Mouse (Mus musculus) layer of hippocampus, adult 9-11 months (tissue): ENCODE measurements at regions not wholly inside any gene's neighbourhood (a gene's known extent, or its start where the extent isn't known, plus 50 kb on each side); places are given as distances from the start of the nearest gene placed in this dataset.
A peak's percentile ranks its signal among the peaks of the same experiment; 100 is the strongest.

ENCODE experiments used
- DNase-seq: peaks from one replicate; pipeline ENCODE4 v3.0.0; 2022

DNA sequence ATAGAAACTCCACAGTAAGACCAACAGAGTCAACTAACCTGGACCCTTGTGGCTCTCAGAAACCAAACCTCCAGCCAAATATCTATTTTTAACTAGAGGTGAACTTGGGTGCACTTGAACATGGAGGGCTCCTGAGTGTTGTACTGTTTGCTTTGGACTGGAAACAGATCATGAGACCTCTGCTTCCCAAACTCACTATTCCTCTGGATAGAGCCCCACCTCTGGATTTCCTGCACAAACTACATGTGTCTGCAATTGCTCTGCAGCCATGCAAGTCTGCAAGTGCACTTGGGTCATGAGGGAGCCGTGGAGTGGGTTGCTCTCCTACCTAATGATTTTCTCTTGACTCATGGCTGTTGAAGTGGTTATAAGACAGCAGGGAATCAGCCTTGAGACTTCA is 759.9 kb upstream of the Fam160b2 start:
- DNase-seq = no peak

DNA sequence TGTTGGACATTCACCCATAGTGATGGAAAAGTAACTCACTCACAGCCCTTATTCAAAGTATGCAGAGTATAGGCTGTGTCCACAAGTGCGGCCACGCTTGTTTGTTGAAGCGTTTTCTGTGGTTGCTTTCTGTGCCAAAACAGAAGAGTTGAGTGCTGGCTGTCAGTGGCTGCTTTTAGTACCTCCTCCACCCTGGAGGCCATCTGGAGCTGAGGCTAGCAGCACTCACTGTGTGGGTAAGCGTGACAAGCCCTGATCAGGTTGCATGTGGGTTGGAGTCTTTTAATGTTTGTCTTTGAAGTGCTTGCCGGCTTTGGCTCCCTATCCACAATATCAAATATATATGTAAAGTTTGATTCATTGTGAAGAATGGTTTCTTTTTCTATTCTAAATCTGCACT is 738.6 kb upstream of the Fam160b2 start:
- DNase-seq = peak; percentile 83

- no peak for DNase-seq
These were observed 737.3 kb upstream of the Fam160b2 start for GRCm38 (mm10) chr14:71336906-71337305.

DNA sequence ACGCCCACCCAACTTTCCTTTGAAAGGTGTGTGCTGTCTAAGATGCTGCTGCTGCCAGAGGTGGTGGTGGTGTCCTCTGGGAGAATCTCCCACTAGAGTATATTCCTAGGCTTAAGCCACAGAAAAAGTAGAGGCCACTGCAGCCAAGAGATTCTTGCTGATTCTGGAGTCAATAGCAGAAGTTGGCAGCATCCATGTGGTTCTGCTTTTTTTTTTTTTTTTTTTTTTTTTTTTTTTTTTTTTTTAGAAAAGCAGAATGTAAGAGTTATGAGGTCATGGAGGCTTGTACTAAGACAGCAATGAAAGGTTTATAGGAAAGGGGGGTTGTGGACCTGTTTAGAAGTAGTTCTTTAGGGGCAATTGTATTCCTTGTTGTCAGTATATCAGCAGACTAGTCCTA is 734.4 kb upstream of the Fam160b2 start:
- DNase-seq = no peak

- DNase-seq = no peak
These were observed 730.4 kb upstream of the Fam160b2 start for GRCm38 (mm10) chr14:71329862-71330630.

DNA sequence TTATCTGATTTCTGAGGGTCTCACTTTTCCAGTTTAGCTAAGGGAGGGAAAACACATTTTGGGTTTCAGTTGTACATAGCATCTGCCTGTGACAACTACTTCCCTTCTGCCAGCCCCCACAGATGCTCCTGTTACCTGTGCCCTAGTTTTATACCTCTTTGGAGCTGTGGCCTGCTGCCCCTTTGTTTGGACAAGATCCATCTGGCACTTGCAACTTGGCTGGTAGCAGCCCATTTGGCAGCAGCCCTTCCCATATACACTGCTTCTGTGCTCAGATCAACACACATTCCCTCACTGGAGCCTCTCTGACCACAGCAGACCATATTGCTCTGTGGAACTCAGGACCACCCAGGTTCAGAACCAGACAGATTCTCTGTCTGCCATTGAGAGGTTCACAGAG is 728.0 kb upstream of the Fam160b2 start:
- no peak for DNase-seq

GRCm38 (mm10) chr14:71326521-71327105 is 727.0 kb upstream of the Fam160b2 start:
- no peak for DNase-seq

DNA sequence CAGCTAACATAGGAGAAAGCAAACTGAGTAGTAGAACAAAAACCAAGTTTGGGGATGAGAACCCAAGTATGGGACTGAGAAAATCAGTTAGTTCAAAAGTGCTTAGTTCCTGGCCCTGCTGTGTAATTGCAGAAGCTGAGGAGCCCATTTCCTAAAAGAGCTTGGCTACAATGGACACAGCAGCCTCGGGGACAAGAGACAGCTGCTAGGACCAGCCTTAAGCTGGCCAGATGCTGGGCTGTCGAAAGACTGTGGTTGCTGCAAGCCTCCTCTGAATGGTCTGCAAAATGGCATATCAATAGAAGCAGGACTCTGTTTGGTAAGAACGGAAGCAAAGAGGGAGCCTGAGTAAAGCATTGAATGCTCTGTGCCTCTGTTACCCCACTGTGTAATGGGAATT is 715.6 kb upstream of the Fam160b2 start:
- no peak for DNase-seq

- no peak for DNase-seq
These were observed 700.1 kb upstream of the Fam160b2 start for GRCm38 (mm10) chr14:71299755-71300154.

- DNase-seq = no peak
These were observed 681.9 kb upstream of the Fam160b2 start for GRCm38 (mm10) chr14:71281568-71281967.

GRCm38 (mm10) chr14:71276309-71276791 is 676.7 kb upstream of the Fam160b2 start:
- no peak for DNase-seq

DNA sequence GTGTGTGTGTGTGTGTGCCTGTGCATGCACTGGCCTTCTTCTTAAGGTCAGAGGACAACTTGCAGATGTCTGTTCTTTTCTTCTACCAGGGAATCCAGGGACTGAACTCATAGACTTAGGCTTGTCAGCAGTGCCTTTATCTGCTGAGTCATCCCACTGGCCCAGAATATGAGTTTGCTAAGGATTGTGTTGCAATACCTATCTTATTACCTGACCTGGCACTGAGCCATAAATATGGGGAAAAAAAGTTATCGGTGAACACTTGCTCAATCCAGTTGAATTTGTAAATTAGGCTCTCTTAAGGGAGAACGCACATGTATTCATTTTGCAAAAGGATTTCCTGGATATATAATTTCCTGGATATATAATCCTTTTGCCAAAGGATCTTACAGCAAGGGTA is 672.8 kb upstream of the Fam160b2 start:
- DNase-seq = no peak

- no peak for DNase-seq
These were observed 658.0 kb upstream of the Fam160b2 start for GRCm38 (mm10) chr14:71257650-71258049.

GRCm38 (mm10) chr14:71254207-71254606 is 654.6 kb upstream of the Fam160b2 start:
- DNase-seq = no peak

- DNase-seq = no peak
These were observed 652.5 kb upstream of the Fam160b2 start for GRCm38 (mm10) chr14:71252136-71252535.

- no peak for DNase-seq
These were observed 651.5 kb upstream of the Fam160b2 start for GRCm38 (mm10) chr14:71251116-71251515.

- no peak for DNase-seq
These were observed 649.8 kb upstream of the Fam160b2 start for GRCm38 (mm10) chr14:71249387-71249965.

DNA sequence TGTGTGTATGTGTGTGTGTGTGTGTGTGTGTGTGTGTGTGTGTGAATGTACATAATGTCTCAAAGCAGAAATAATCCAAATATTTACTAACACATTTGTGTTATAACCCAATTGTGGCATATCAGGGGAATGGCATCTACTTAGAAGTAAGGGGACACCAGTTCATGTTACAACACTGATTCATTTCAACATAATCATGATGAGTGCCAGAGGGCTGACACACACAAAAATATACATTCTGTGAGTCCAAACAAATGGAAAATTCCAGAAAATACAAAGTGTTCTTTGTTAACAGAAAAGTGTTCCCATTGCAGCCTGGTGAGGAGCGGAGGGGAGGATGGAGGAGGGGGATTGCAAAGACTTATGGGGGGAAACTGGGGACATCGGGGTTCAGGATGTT is 648.9 kb upstream of the Fam160b2 start:
- DNase-seq = no peak

GRCm38 (mm10) chr14:71241655-71242390 is 642.2 kb upstream of the Fam160b2 start:
- peak; percentile 38 for DNase-seq

DNA sequence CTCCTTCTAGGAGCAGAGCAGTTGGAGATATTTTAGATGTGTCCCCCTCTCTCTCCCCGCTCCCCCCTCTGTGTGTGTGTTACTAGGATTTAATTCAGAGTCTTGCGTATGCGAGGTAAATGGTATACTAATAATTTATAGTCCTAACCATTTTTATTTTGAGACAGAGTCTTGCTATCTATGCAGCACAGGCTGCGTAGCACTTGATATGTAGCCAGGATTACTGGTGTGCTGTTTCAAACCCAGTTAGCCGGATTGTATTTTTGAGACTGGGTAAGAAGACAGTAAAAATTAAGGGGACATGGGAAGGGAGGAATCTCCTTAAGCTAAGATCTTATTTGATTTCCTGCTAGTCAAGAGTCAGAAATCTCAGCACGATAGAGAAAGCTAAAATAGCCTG is 636.6 kb upstream of the Fam160b2 start:
- no peak for DNase-seq

GRCm38 (mm10) chr14:71234900-71235299 is 635.3 kb upstream of the Fam160b2 start:
- DNase-seq = no peak

DNA sequence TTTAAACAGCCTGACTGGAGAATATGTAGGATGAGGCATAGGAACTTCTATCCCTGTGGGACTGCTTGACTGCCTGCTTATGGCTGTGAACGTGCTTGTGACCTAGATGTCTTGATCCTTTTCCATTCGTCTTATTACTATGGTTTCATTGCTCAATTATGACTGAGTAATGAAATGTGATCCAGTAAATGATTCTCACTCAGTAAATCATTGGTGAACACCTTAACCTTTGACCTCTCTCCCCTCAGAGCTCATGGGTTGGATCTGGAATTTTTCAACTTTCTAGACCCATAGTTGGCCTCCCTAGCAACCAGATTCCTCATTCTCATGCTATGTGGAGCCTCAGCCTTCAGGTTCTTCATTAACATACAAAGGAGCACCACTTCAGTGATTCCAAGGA is 634.6 kb upstream of the Fam160b2 start:
- no peak for DNase-seq

GRCm38 (mm10) chr14:71231223-71231815 is 631.7 kb upstream of the Fam160b2 start:
- no peak for DNase-seq
